Mouse (Mus musculus): ENCODE results near the gene Sox3.

Sox3 gene

DNA sequence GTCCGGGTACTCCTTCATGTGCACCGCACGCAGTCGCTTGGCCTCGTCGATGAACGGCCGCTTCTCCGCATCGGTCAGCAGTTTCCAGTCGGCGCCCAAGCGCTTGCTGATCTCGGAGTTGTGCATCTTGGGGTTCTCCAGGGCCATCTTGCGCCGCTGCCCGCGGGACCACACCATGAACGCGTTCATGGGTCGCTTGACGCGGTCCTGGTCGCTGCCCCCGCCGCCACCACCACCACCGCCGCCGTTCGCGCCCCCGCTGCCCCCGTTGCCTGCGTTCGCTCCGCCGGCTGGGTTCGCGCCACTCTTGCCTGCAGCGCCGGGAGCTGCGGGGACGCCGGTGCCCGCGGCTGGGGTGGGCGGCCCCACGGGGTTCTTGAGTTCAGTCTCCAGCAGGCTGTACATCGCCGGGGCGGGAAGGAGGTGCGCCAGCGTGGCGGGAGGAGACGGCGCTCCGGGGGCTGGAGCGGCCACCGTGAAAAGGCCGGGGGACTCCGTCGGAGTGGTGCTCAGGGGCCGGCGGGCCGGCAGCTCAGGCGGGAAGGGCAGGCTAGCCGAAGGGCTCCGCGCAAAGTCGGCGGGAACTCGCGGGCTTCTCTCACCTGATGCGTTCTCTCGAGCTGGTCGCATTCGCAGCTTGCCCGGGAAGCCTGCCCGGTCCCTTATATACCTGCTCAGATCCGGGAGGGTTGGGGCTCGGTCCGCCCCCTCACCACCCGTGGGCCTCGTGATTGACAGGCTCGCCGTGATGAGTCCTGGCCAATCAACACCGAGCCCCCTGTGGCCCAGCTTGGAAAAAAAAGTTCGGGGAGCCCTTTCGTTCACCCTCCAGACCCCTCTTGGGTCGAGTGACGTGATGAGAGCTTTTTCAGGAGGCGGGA is at the start of gene Sox3:
Gene Sox3 (minus strand): TSS at position 630 of the 881 bp plus-strand sequence.
- no peak for DNase-seq (ENCODE audit: low spot score in 2 of 2)

DNA sequence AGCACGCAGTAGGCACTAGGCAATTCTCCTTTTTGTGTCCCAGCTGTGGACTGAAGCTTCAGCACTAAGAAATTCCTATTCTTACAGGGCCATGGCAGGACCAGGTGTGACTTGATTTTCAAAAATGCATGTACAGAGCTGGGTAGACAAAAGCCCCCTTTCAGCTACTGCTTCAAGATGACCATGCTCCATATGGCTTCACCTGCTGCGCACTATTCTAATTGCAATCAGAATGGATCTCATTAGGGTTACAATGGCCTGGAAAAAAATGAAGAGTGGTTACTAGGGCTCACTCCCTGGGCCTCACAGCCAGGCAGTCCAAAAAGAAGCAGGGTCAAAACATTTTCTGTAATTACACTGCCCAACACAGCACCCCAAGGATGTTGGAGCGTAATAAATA is 47.0 kb upstream of the Sox3 start:
- no peak for DNase-seq (ENCODE audit: low spot score in 2 of 2)

DNA sequence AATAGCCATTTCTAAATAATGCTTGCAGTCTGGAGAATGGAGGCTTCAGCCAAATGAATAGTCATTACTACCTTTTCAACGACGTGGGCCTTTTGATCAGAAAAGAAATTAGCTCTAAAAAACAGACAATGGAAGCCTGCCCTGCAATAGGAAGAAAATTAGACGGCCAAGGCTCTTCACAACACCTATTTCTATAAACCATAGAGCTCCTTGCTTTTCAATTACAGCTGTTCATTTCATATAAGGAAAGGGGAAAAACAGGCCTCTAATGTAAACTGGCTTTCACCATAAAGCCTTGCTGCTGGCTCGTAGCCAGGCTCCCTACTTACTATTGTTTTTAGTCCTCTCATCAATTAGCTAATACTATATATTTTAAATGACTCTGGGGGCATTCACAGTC is 6.3 kb upstream of the Sox3 start:
- no peak for DNase-seq (ENCODE audit: low spot score in 2 of 2)

DNA sequence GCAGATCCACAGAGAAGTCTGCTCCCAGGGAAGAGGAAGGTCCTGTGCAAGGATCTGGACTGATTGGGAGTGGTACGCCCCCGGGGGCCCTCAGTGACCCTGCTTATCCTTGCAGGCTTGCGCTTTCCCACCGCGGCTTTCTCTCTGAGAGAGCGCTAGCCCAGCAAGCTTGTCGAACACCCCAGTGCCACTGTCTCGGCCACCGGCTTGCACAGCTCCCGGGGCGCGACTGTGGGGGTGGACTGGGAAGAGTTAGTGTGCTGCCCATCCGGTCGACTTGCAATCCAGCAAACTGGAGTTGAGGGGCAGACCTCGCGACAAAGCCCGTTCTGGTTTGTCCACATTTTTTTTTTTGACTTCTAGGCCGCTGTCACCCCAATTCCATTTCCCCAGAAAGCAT is 5.4 kb upstream of the Sox3 start:
- DNase-seq (ENCODE audit: low spot score in 2 of 2) = no peak

DNA sequence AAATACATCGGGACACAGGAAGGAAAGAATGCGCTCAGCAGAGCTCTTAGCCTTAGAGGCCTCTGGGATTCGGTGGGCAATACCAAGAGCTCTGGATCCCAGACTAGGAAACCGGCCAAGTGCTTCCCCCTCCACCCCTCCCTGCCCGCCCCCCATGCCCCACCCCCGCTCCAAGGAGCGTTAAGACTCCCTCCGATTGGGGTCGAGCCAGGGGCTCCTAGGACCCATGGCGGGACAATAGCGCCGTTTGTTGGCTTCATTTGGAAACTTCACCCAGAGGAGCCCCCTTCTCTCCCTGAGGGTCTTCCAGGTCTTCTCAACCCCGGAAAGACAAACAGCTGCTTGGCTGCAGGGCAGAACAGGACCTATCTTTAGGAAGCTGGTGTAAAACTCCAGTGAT is 3.1 kb upstream of the Sox3 start:
- no peak for DNase-seq (ENCODE audit: low spot score in 2 of 2)

DNA sequence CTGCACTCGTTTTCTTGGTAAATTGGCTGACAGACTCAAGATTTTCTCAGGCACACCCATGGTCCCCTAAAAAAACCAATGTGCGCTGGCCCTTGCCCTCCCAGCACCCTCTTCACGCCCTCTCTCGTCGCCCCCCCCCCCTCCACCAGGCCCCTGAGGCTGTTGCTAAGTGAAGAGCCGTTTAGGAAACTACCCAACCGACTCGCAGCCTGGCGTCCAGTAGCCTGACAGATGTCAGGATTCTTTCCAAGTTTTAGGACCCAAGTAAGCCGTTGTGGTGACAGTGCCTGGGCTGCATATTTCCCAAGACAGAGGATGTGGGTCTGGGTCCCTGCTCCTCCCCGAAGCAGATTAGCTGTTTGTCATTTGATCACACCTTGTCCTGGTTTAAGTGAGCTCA is 2.2 kb upstream of the Sox3 start:
- DNase-seq (ENCODE audit: low spot score in 2 of 2) = no peak

DNA sequence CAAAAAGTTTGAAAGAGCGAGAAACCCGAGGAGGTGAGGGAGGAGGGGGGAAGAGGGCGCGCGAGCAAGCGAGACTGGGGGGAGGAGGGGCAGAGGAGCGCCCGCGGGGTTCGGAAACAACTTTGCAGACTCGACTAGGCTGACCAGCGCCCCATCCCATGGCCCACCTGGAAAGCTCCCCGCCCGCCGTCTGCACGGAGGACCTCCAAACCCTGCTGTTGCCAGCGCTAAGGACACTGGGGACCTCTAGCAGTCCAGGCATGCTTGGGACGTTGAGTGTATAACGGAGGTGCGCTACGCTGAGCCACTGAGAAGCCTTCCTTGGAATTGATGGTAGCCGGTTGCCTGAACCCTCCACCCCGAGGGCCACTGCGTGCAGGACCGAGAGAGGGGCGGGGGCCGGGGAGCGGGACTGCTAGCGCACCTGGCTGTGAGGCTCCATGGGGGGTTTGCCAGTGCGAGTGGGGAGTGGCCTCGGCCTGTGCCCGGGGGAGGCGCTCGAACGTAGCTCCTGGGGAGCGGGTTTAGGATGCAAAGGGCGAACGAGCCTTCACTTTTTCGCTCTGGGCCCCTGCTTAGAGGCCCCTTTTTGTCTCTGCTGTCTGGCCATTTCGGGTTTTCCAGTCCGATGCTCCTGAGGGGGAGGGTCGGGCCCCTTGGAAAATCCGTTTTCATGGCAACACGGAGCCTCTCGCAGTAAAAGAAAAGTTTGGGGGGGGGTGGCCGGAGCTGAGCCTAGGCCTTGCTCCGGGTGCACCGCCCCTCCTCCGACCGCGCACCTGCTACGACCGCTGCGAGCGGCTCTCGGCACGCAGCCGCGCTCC is 702 bp upstream of the Sox3 start:
- DNase-seq (ENCODE audit: low spot score in 2 of 2) = no peak

DNA sequence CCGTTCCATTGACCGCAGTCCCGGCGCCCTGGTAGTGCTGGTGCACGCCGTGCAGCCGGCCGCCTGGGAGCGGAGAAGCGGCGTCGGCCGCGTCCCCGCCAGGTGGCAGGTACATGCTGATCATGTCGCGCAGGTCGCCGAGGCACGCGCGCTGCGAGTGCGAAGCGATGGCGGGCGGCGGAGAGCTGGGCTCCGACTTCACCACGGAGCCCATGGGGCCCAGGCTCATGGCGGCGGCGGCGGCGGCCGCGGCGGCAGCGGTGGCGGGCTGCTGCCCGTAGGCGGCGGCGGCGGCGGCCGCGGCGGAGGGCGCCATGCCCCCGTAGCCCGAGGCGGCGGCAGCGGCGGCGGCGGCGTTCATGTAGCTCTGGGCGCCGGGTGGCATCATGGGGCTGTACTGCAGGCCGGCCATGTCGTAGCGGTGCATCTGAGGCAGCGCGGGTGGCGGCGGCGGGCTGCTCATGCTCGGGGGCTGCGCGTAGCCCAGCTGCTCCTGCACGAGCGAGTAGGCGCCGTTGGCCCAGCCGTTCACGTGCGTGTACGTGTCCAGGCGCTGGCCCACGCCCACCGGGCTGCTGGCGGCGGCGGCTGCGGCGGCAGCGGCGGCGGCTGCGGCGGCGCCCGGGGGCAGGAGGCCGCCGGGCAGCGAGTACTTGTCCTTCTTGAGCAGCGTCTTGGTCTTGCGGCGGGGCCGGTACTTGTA is 981 bp downstream of the Sox3 start:
- DNase-seq (ENCODE audit: low spot score in 2 of 2) = no peak

DNA sequence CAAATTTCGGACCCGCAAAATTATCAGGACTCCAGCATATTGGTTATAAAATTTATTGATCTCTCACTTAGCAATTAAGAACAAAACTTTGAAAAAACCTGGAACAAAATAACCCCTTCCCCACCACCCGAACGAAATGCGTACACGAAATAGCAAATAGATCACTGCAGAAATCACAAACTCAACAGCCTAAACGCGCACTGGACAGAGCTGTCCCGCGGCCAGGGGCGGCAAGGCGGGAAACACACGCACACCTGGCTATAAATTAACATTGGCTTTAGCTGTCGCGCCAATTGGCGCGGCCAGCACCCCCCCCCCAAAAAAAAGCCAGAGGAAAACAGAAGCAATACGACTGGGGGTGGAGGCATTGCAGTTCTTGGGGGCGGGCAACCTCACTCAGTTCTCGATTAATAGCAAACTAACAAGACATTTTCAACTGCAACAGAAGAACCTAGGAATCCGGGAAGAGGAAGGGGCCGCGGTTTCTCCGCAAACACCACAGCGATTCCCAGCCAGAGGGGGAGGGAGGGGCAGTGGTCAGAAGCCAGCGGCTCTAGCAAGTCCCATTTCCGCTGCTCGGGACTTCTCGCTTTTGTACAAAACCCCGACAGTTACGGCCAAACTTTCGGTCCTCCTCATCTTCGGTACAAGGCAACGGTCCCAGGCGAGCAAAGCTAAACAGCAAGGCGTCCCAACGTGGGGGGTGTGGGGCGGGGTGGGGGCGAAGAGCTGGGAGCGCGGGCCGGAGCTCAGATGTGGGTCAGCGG is 1.7 kb downstream of the Sox3 start:
- no peak for DNase-seq (ENCODE audit: low spot score in 2 of 2)

DNA sequence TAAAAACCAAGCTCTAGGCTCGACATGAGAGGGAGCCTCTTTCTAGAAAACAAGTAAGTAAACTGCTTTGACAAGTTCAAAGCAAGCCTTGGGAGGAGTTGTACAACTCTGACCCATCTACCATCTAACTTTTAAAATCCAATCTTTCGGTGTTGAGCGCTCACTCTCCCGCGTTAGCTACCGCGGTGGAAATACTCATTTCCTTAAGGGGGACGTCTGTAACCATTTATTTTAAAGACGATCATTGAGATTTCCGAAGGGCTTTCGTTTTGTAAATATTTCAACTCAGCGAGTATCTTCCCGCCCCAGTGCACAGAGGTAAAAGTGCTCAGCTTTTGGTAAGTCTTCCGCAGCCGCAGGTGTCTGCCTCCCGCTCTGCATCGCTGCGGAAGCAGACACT is 2.6 kb downstream of the Sox3 start:
- DNase-seq (ENCODE audit: low spot score in 2 of 2) = no peak

DNA sequence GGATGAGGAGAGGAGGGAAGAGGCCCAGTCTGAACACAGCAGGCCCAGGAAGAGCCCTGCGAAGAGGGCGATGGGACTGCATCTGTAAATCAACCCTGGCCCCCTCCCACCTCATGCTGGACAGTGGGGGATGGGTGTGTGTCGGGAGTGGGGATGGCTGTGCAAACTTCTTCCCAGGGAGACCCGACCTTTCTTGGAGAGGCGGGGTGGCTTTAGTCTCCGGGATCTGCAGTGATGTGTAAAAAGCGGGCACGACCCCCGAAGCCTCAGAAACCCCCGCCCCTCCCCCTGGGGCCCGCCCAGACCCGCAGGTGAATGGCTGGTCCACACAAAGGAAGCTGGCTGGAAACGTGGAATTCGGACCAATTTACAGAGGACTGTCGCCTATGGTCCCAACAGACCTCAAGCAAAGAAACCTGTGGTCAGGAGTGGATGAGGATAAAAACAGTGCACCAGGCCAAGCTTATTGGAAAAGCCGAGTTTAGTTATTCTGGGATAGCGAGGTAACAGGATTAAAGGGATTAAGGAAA is 3.2 kb downstream of the Sox3 start:
- DNase-seq (ENCODE audit: low spot score in 2 of 2) = no peak
